Mouse (Mus musculus) kidney, adult 8-10 months (tissue): ENCODE measurements at regions not wholly inside any gene's neighbourhood (a gene's known extent, or its start where the extent isn't known, plus 50 kb on each side); places are given as distances from the start of the nearest gene placed in this dataset.

Experiments used
- DNase-seq, 2 experiments: peaks; one replicate each; pipeline ENCODE4 v3.0.0; 2022

DNA sequence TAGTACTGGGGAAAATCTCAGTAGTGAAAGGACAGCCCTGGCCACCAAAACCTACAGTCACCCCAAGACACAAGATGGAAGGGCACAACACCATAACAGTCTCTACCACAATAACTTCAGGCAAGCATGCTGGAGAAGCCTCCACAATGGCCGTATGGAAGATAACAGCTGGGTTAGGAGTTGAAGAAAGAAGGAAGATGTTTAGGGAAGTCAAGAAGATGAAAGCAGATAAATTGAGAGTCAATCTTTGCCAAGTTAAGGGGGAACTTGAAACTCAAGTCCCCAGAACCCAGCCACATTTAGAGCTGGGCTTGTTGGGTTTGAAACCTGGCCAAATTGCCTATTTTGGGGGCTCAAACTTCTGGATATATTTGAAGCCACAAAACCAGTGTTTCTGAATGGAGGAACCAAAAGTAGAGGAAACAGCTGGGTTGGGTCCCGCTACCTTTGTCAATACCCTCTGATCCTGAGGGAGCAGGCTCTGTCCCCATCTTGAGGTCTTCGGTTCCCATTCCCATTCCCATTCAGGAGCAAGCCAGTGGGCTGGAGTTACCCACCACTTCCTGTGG, 147.8 kb downstream of the Cdc5l start:
- no peak for DNase-seq

GRCm38 (mm10) chr17:45281554-45281953, 152.0 kb downstream of the Cdc5l start:
- DNase-seq: no peak

GRCm38 (mm10) chr17:45279811-45280205, 153.7 kb downstream of the Cdc5l start:
- DNase-seq: no peak

DNA sequence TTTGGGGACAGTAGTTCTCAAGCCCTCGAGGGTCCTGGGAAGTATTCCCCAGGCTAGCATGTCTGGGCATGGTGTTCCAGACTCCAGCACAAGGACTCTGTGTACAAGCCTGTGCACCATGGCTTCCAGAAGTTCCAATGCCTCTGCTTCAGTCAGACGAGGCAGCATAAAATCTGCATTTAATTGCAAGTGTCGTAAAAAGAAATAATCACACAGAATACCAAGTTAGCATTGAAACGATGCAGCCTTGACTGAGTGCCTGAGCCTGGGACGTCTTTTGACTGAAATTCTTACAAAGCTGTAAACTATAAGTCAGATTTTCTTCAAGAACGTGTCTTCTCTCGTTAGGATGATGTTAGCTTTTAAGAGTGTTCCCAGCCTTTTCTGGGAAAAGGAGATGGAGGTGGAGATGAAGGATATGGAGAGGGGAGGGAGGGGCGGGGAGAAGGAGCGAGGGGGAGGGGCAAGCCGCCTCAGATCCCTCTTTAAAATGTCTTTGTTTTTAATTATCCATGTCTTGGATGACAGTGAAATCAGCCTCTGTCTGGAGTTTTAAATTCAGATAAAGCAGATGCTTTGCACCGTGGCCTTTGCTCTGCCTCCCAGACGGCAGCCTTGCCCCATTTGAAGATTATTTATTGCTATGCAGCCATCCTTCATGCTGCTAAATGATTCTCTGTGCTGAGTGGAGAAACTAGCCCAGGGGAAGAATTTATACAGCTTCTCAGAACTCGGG, 154.3 kb downstream of the Cdc5l start:
- no peak for DNase-seq

GRCm38 (mm10) chr17:45277516-45277915, 156.0 kb downstream of the Cdc5l start:
- DNase-seq: no peak

- no peak for DNase-seq
Observed at GRCm38 (mm10) chr17:45276686-45277405, 156.7 kb downstream of the Cdc5l start.

- DNase-seq: no peak
Observed at GRCm38 (mm10) chr17:45274894-45275293, 158.6 kb downstream of the Cdc5l start.

- no peak for DNase-seq
Observed at GRCm38 (mm10) chr17:45266776-45267175, 166.8 kb downstream of the Cdc5l start.

GRCm38 (mm10) chr17:45265587-45265986, 167.9 kb downstream of the Cdc5l start:
- no peak for DNase-seq

DNA sequence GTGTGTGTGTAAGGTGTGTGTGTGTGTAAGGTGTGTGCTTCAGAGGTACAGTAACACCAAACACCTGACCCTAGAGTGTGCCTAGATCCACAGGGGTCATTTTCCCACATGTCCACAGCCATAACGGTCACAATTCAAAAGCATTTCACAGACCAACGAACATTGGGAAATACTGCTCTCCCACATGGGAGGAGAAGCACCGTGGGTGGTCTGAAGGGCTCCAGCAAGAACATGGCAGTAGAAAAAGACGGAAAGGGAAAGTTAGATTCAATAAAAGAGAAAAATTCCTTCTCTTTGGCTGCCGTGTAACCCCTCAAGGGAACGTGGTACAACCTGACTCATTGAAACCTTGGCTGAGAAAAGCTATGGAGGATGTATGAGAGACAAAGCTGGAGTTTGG, 169.1 kb downstream of the Cdc5l start:
- no peak for DNase-seq

DNA sequence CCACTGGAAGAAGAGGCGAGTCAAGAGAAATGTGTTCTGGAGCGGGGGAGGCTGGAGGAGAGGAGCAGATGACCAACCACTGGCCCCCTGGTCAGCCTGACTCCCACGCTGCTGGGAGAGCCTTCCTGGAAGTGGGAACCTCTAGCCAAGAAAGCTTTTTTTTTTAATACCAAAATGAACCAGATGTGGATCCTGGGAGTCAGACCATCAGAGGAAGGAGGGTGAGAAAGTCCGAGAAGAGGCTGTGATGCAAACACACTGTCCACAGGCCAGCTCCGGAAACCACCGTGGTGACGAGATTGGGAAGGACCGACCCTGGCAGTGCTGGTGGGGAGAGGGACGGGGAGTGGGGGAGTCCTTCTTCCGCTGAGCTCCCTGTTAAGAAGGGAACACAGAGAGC, 173.1 kb downstream of the Cdc5l start:
- DNase-seq: no peak

DNA sequence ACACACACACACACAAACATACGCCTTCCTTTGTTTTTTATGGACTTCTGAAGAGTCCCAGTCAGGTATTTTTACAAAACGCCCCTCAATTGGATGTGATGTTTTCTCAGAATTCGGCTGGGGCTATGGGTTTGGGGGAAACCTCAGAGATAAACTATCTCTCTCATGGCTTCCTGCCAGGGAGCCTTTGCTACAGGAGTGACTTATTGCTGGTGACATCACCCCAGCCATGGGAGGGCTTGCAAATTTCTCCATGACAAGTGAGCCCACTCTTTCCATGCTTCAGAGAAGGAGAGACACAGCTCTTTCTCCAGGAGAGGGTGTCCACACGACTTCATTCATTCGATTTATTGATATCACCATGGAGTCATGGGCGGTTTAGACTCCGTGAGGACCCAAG, 175.5 kb downstream of the Cdc5l start:
- no peak for DNase-seq

DNA sequence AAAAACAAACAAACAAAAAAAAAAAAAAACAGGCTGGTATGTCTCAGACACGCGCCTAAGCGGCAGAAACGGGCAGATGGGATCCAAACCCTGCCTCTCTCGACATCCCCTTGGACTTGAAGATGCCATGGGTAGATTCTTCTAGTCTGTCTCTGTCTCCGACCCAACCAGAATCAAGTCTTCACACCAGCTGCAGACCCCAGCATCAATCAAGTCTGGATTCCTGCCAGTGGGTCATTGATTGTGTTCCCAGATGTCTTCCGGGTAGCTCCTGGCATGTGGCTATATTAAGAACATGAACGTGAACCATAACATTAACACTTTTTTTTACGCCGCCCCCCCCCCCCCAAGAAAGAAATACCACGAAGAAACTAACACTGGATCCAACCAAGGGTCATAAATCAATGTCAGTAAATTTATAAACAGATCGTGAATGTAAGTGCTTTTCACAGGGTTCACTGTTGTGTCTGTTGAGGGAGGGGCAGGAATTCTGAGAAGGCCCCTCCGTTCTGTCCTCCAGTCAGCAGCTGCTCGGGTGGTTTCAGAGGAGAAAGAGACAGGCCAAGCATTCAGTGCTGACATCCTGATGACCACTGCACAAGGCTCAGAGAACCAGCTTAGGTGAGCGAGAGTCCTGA, 180.8 kb downstream of the Cdc5l start:
- no peak for DNase-seq

GRCm38 (mm10) chr17:45251034-45251730, 182.4 kb downstream of the Cdc5l start:
- peak; percentile 44 to 69 for DNase-seq

DNA sequence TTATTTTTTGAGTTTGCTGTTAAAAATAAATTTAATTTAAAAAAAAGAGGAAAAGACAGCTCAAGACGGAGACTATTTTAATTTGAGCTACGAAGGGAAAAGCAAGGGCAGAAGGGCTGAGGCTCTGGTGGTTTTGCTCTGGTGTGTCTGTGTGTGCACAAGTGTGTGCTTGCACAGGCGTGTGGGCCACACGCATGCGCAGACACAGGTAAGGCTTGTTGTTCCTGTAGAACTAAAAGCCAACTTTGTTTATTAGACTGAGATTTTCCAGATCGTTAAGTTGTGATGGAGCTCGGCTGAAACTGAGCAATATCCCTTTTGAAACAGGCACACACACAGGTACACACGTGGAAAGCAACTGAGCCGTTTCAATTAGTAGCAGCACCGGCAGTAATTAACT, 183.1 kb downstream of the Cdc5l start:
- DNase-seq: peak in 1 of 2 experiments; percentile 32

GRCm38 (mm10) chr17:45247142-45248137, 186.1 kb downstream of the Cdc5l start:
- no peak for DNase-seq

- peak; percentile 42 to 49 for DNase-seq
Observed at GRCm38 (mm10) chr17:45244870-45245269, 188.7 kb downstream of the Cdc5l start.

GRCm38 (mm10) chr17:45243103-45243502, 190.4 kb downstream of the Cdc5l start:
- DNase-seq: no peak

DNA sequence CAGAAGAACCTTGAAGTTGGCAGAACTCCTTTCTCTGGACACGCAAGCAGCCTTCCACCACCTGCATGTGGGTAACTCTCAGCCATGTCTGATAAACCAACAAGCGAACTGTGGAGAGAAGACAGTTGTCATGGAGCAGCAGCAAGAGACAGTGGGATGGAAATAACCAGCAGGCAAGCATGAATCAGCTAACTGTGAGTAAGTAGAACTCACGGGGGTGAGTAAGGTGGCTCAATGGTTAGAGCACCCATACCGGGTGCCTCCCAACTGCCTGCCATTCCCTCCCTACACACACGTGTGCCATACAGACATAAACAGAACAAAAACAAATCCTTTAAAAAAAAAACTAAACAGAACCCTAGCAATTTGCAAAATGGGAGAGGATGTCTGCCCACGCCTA, 191.5 kb downstream of the Cdc5l start:
- no peak for DNase-seq

GRCm38 (mm10) chr17:45240963-45241543, 192.5 kb downstream of the Cdc5l start:
- DNase-seq: no peak

GRCm38 (mm10) chr17:45240545-45240944, 193.0 kb downstream of the Cdc5l start:
- no peak for DNase-seq
